Mouse (Mus musculus) CH12.LX (cell line): ENCODE results near the gene Plbd2.

ENCODE experiments used
- EP300 ChIP-seq: IDR thresholded peaks from 2 replicates; pipeline ENCODE4 v1.6.1; 2011; ENCODE audit warnings: low read length, improper control_type of control experiment
- POLR2A ChIP-seq: IDR thresholded peaks from 2 replicates; pipeline ENCODE4 v1.6.1; 2011; ENCODE audit warnings: low read depth, mild to moderate bottlenecking, improper control_type of control experiment, low read length

- no peak for TF ChIP-seq POLR2A
- no peak for TF ChIP-seq EP300
These were observed 11.3 kb upstream of the Plbd2 start for GRCm38 (mm10) chr5:120514754-120515153.
